ENCODE assay signal across 8 mouse cellular contexts in the genomic region with DNA sequence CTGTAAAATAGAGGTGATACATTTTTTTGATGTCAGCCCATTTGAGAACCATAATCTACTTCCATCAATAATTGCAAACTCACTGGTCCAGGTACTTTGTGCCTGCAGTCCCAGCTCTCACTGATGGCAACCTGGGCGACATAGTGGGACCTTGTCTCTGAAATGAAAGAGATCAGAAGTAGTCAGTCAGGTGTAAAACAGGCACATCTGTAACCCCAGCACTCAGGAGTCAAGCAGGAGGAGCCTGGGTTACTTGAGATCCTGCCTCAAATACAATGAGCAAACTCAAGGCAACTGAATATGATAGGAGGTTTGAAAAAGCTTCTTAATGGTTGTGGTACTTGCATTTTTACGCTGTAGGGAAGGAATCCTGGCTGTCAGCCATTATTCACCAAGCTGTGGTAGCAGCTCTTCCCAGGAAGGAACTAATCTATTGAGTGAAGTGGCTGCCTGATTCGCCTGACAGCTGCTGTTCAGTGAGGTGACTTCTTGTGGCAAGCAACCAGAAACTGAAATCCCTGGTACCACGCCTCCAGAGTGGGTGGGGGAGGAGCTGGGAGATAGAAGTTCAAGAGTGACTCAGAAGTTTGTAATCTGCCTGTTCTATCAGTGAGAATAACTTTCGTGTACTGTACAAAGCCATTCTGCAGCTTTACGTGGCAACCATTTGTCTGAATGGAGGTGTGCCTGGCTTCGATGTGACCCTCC. TPM values are rescaled to one million over a fixed set of nuclear protein-coding genes. Genes with fewer than 3 reads are reported as not detected.
DNase-seq lines count a peak whose midpoint lies in the region; ATAC-seq lines count a peak whose summit lies in the region.

No protein-coding gene starts in this region.

- H3K27ac ChIP-seq in forebrain, embryonic 13.5 days = peak overlapping the region; percentile 61
- H3K27ac ChIP-seq in forebrain, embryonic 11.5 days (ENCODE audit: low read depth, low read length) = no peak overlapping the region
- peak overlapping the region; percentile 48; the same call in 1 of the 2 replicates for H3K27ac ChIP-seq in forebrain, embryonic 14.5 days (ENCODE audit: low read depth, low read length)

- no peaks in the 10 kb centered on the region for H3K9me3 ChIP-seq in forebrain, embryonic 13.5 days (replicated peaks)
- no peaks in the 10 kb centered on the region for H3K9me3 ChIP-seq in forebrain, embryonic 11.5 days (ENCODE audit: control insufficient read depth, low read length)
- no peaks in the 10 kb centered on the region for H3K9me3 ChIP-seq in forebrain, embryonic 14.5 days (replicated peaks; ENCODE audit: control insufficient read depth, low read length)

- H3K9ac ChIP-seq in forebrain, embryonic 13.5 days = no peak overlapping the region
- no peak overlapping the region for H3K9ac ChIP-seq in forebrain, embryonic 11.5 days (ENCODE audit: low read length)
- H3K9ac ChIP-seq in forebrain, embryonic 14.5 days (ENCODE audit: low read length) = no peak overlapping the region

- no peak for DNase-seq in forebrain, embryonic 11.5 days (ENCODE audit: low spot score)
- peak; percentile 57 to 71 for DNase-seq in adrenal gland, adult 18-20 months (ENCODE audit: low spot score in 2 of 2)
- DNase-seq in forebrain, embryonic 14.5 days (ENCODE audit: low spot score) = peak; percentile 78
- peak; percentile 62 for DNase-seq in heart, postnatal 25 days (ENCODE audit: low spot score)
- DNase-seq in layer of hippocampus, postnatal 36 days = peak; percentile 62 to 66
- peak; percentile 51 to 77 for DNase-seq in spleen, postnatal 10 days (ENCODE audit: low spot score in 2 of 2)

- no peak overlapping the region for H3K4me2 ChIP-seq in forebrain, embryonic 13.5 days
- H3K4me2 ChIP-seq in forebrain, embryonic 11.5 days (ENCODE audit: low read depth, low read length, severe bottlenecking) = no peak overlapping the region
- no peak overlapping the region for H3K4me2 ChIP-seq in forebrain, embryonic 14.5 days (ENCODE audit: low read length)

- ATAC-seq in forebrain, embryonic 13.5 days = peak; percentile 55; the same call in 1 of the 2 replicates
- ATAC-seq in forebrain, embryonic 11.5 days (replicated peaks; ENCODE audit: low FRiP score) = no peak
- peak; percentile 54 for ATAC-seq in forebrain, embryonic 14.5 days
- peak; percentile 98 for ATAC-seq in megakaryocyte, adult 5-6 weeks (ENCODE audit: poor library complexity, severe bottlenecking)

- H3K27me3 ChIP-seq in forebrain, embryonic 13.5 days = no peaks in the 10 kb centered on the region
- no peaks in the 10 kb centered on the region for H3K27me3 ChIP-seq in forebrain, embryonic 11.5 days (ENCODE audit: control insufficient read depth, insufficient read depth, low read length)
- H3K27me3 ChIP-seq in forebrain, embryonic 14.5 days (replicated peaks; ENCODE audit: control insufficient read depth, insufficient read depth, low read length) = no peaks in the 10 kb centered on the region

- intact Hi-C loops in heart, postnatal 25 days (cut with DNase I) = no loop called here

- WGBS in forebrain, embryonic 13.5 days = 53% methylated on average over 7 of the region's 7 CpGs
- WGBS in forebrain, embryonic 11.5 days = 72% methylated on average over 7 of the region's 7 CpGs
- WGBS in forebrain, embryonic 14.5 days = 48% methylated on average over 7 of the region's 7 CpGs

- peaks cover 15% of the 10 kb centered on the region for H3K4me1 ChIP-seq in forebrain, embryonic 13.5 days
- H3K4me1 ChIP-seq in forebrain, embryonic 11.5 days (replicated peaks; ENCODE audit: control insufficient read depth, insufficient read depth, low read length) = no peaks in the 10 kb centered on the region
- H3K4me1 ChIP-seq in forebrain, embryonic 14.5 days (ENCODE audit: control insufficient read depth, insufficient read depth, low read length) = peaks cover 3% of the 10 kb centered on the region; the same call in 1 of the 2 replicates

- no peaks in the 10 kb centered on the region for H3K36me3 ChIP-seq in forebrain, embryonic 13.5 days (ENCODE audit: poor library complexity, severe bottlenecking)
- H3K36me3 ChIP-seq in forebrain, embryonic 11.5 days (ENCODE audit: control insufficient read depth, insufficient read depth, low read length) = no peaks in the 10 kb centered on the region
- H3K36me3 ChIP-seq in forebrain, embryonic 14.5 days (ENCODE audit: control insufficient read depth, insufficient read depth, low read length) = peaks cover 9% of the 10 kb centered on the region

- no peak overlapping the region for H3K4me3 ChIP-seq in forebrain, embryonic 13.5 days
- H3K4me3 ChIP-seq in forebrain, embryonic 11.5 days (ENCODE audit: low read depth, low read length) = no peak overlapping the region
- H3K4me3 ChIP-seq in forebrain, embryonic 14.5 days (ENCODE audit: low read depth, low read length) = no peak overlapping the region

RNA-seq across cellular contexts. Expression of a gene that starts 7.2 kb away (rescaled TPM):
- polyA plus RNA-seq in forebrain, embryonic 13.5 days (2015; fragmentation: Nextera tagmentation; extraction: Ambion mirVana) = 212 and 236 TPM in 2 replicates
- 263 and 278 TPM in 2 replicates for polyA plus RNA-seq in forebrain, embryonic 11.5 days (2014; fragmentation: Nextera tagmentation; extraction: Ambion mirVana)
- total RNA-seq in adrenal gland, adult 18-20 months (2021) = 100 to 1,000 TPM; 349 to 654 TPM
- polyA plus RNA-seq in forebrain, embryonic 14.5 days (2014; fragmentation: Nextera tagmentation; extraction: Ambion mirVana) = 234 and 243 TPM in 2 replicates
- 1,000 to 10,000 TPM; 1,194 to 1,233 TPM for total RNA-seq in heart, postnatal 25 days (2021)
- 100 to 1,000 TPM; 224 to 234 TPM for total RNA-seq in layer of hippocampus, postnatal 36 days (2021)
- total RNA-seq in megakaryocyte, adult 5-6 weeks (2015) = 158 and 160 TPM in 2 replicates
- total RNA-seq in megakaryocyte, adult 5-6 weeks (2017) = 95.0 and 116 TPM in 2 replicates

RNA-seq across cellular contexts. Expression of a gene that starts 22.5 kb away (rescaled TPM):
- 230 and 237 TPM in 2 replicates for polyA plus RNA-seq in forebrain, embryonic 13.5 days (2015; fragmentation: Nextera tagmentation; extraction: Ambion mirVana)
- polyA plus RNA-seq in forebrain, embryonic 11.5 days (2014; fragmentation: Nextera tagmentation; extraction: Ambion mirVana) = 222 and 224 TPM in 2 replicates
- 100 to 1,000 TPM; 147 to 165 TPM for total RNA-seq in adrenal gland, adult 18-20 months (2021)
- polyA plus RNA-seq in forebrain, embryonic 14.5 days (2014; fragmentation: Nextera tagmentation; extraction: Ambion mirVana) = 231 and 256 TPM in 2 replicates
- 10 to 100 TPM; 58.9 to 62.5 TPM for total RNA-seq in heart, postnatal 25 days (2021)
- 10 to 100 TPM; 82.9 to 86.1 TPM for total RNA-seq in layer of hippocampus, postnatal 36 days (2021)
- total RNA-seq in megakaryocyte, adult 5-6 weeks (2015) = 73.3 and 78.6 TPM in 2 replicates
- total RNA-seq in megakaryocyte, adult 5-6 weeks (2017) = 81.0 and 84.5 TPM in 2 replicates

RNA-seq across cellular contexts. Expression of a gene that starts 24.1 kb away (rescaled TPM):
- 16.4 and 22.8 TPM in 2 replicates for polyA plus RNA-seq in forebrain, embryonic 13.5 days (2015; fragmentation: Nextera tagmentation; extraction: Ambion mirVana)
- 21.0 and 23.1 TPM in 2 replicates for polyA plus RNA-seq in forebrain, embryonic 11.5 days (2014; fragmentation: Nextera tagmentation; extraction: Ambion mirVana)
- total RNA-seq in adrenal gland, adult 18-20 months (2021) = 10 to 100 TPM; 79.8 to 90.2 TPM
- polyA plus RNA-seq in forebrain, embryonic 14.5 days (2014; fragmentation: Nextera tagmentation; extraction: Ambion mirVana) = 22.8 and 26.9 TPM in 2 replicates
- total RNA-seq in heart, postnatal 25 days (2021) = 100 to 1,000 TPM; 272 to 314 TPM
- 10 to 100 TPM; 51.2 to 52.8 TPM for total RNA-seq in layer of hippocampus, postnatal 36 days (2021)
- 22.6 and 24.4 TPM in 2 replicates for total RNA-seq in megakaryocyte, adult 5-6 weeks (2015)
- total RNA-seq in megakaryocyte, adult 5-6 weeks (2017) = 14.1 and 19.2 TPM in 2 replicates

RNA-seq across cellular contexts. Expression of a gene that starts 32.2 kb away (rescaled TPM):
- polyA plus RNA-seq in forebrain, embryonic 13.5 days (2015; fragmentation: Nextera tagmentation; extraction: Ambion mirVana) = 12.0 and 14.6 TPM in 2 replicates
- 13.3 and 15.4 TPM in 2 replicates for polyA plus RNA-seq in forebrain, embryonic 11.5 days (2014; fragmentation: Nextera tagmentation; extraction: Ambion mirVana)
- 10 to 100 TPM; 61.7 to 61.8 TPM for total RNA-seq in adrenal gland, adult 18-20 months (2021)
- polyA plus RNA-seq in forebrain, embryonic 14.5 days (2014; fragmentation: Nextera tagmentation; extraction: Ambion mirVana) = 6.8 and 10.3 TPM in 2 replicates
- 10 to 100 TPM; 43.7 to 51.0 TPM for total RNA-seq in heart, postnatal 25 days (2021)
- total RNA-seq in layer of hippocampus, postnatal 36 days (2021) = 10 to 100 TPM; 55.6 to 59.6 TPM
- total RNA-seq in megakaryocyte, adult 5-6 weeks (2015) = 35.2 and 37.0 TPM in 2 replicates
- 9.3 and 13.7 TPM in 2 replicates for total RNA-seq in megakaryocyte, adult 5-6 weeks (2017)

RNA-seq across cellular contexts. Expression of a gene that starts 41.6 kb away (rescaled TPM):
- 32.0 and 35.0 TPM in 2 replicates for polyA plus RNA-seq in forebrain, embryonic 13.5 days (2015; fragmentation: Nextera tagmentation; extraction: Ambion mirVana)
- polyA plus RNA-seq in forebrain, embryonic 11.5 days (2014; fragmentation: Nextera tagmentation; extraction: Ambion mirVana) = 45.2 and 46.1 TPM in 2 replicates
- 10 to 100 TPM; 14.5 to 19.1 TPM for total RNA-seq in adrenal gland, adult 18-20 months (2021)
- 21.4 and 23.2 TPM in 2 replicates for polyA plus RNA-seq in forebrain, embryonic 14.5 days (2014; fragmentation: Nextera tagmentation; extraction: Ambion mirVana)
- 1 to 10 TPM; 8.2 to 9.4 TPM for total RNA-seq in heart, postnatal 25 days (2021)
- total RNA-seq in layer of hippocampus, postnatal 36 days (2021) = 10 to 100 TPM; 14.0 to 16.7 TPM
- total RNA-seq in megakaryocyte, adult 5-6 weeks (2015) = 17.3 and 17.7 TPM in 2 replicates
- 14.0 and 14.9 TPM in 2 replicates for total RNA-seq in megakaryocyte, adult 5-6 weeks (2017)
